Mouse (Mus musculus): ENCODE results near the gene Ezr. TPM values are rescaled to one million over a fixed set of nuclear protein-coding genes. Genes with fewer than 3 reads are reported as not detected.
"Not testable (repeated sequence)": the region's sequence is repeated elsewhere in the genome, so short reads cannot be mapped to it uniquely, and the experiment has no call there.

Gene Ezr
- total RNA-seq, 1 experiment from 2014 or later: 23.6 TPM

- not testable (repeated sequence) for DNase-seq
Observed at GRCm38 (mm10) chr17:6706448-6706847, 76.1 kb downstream of the Ezr start.

- not testable (repeated sequence) for DNase-seq
Observed at GRCm38 (mm10) chr17:6703381-6704270, 79.0 kb downstream of the Ezr start.

GRCm38 (mm10) chr17:6702625-6703221 is 79.9 kb downstream of the Ezr start:
- DNase-seq: not testable (repeated sequence)

GRCm38 (mm10) chr17:6700077-6700476 is 82.5 kb downstream of the Ezr start:
- DNase-seq: not testable (repeated sequence)

- not testable (repeated sequence) for DNase-seq
Observed at GRCm38 (mm10) chr17:6699502-6699901, 83.1 kb downstream of the Ezr start.

DNA sequence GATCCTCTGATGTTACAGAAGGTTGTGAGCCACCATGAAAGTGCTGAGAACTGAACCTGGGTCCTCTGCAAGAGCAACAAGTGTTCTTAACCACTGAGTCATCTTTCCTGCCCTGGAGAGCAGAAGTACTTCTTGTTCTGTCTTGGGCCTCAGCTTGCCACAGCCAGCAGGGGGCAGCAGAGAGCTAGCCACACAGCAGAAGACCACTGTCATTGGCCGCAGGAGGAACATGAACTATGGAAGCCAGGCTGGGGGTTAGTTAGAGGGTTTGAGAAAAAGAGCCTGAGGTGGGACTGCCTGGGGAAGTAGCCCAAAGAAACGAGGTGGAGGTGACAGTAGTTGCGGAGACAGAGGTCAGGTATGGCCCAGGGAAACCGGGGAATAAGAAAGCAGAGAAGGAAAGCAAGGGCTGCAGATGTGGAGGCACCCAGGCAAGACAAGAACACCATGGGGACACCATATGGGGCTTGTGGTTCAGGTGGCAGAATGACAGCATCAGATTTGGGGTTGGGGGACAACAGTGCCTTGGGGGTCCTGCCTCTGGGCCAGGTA is 85.3 kb downstream of the Ezr start:
- DNase-seq: peak; percentile 69

GRCm38 (mm10) chr17:6696521-6696920 is 86.1 kb downstream of the Ezr start:
- DNase-seq: not testable (repeated sequence)

GRCm38 (mm10) chr17:6695712-6696111 is 86.9 kb downstream of the Ezr start:
- DNase-seq: not testable (repeated sequence)

DNA sequence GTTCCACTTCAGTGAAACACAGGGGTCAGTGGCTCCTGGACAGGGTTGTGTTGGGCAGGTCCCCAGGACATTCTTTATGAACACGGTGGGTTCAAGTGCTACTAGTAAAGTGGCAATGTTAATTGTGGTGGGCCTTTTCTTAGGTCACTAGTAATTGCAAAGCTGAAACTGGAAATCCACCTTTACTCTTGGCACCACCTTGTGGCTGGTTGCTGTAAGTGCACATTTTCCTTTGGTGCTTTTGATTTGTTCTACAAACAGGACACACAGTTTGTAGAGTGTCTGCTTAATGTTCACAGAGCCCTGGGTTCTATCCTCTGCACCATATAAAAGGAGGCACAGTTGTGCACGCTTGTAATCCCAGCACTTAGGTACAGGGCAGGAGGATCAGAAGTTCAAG is 91.0 kb downstream of the Ezr start:
- DNase-seq: peak; percentile 90

GRCm38 (mm10) chr17:6689344-6689743 is 93.2 kb downstream of the Ezr start:
- DNase-seq: peak; percentile 12

Other genes starting within 250 kb of the Ezr start
- gene Dynlt1c, start 181.1 kb downstream of the Ezr start, total RNA-seq (2021): 9.2 and 16.4 TPM in 2 replicates
- gene Dynlt1f, start 126.9 kb downstream of the Ezr start, total RNA-seq (2021): 105 and 109 TPM in 2 replicates
- 0.85 and 1.5 TPM in 2 replicates for gene Sytl3, start 123.7 kb downstream of the Ezr start, total RNA-seq (2021)
- 40.9 and 42.2 TPM in 2 replicates for gene Rsph3b, start 165.9 kb upstream of the Ezr start, total RNA-seq (2021)
- 14.2 and 14.7 TPM in 2 replicates for gene Tagap1, start 178.4 kb upstream of the Ezr start, total RNA-seq (2021)
- gene Rnaset2b, start 187.8 kb upstream of the Ezr start, total RNA-seq (2021): 328 and 341 TPM in 2 replicates
- 0.64 TPM in 1 of 2 replicates, not detected in the other for gene Gm49721, start 196.1 kb upstream of the Ezr start, total RNA-seq (2021)
- gene Gm1604a, start 242.8 kb upstream of the Ezr start, total RNA-seq (2021): not detected in 2 replicates